Mouse (Mus musculus) forebrain, embryonic 10.5 days (tissue): ENCODE measurements around the gene Spp1. TPM values are rescaled to one million over a fixed set of nuclear protein-coding genes. Genes with fewer than 3 reads are reported as not detected.
A peak's percentile ranks its signal among the peaks of the same experiment; 100 is the strongest.

Source experiments
- DNase-seq: peaks from one replicate; pipeline ENCODE4 v3.0.0-alpha.2; 2017; ENCODE audit warnings: low spot score; ENCODE audit errors: extremely low spot score
- H3K27ac ChIP-seq: fragments of 300-500 bp; sonication (generic); 2 replicates; pipeline ENCODE4 v1.5.1; 2016; ENCODE audit warnings: mild to moderate bottlenecking
- H3K27me3 ChIP-seq: fragments of 300-500 bp; sonication (generic); 2 replicates; pipeline ENCODE4 v1.6.1; 2016; ENCODE audit warnings: mild to moderate bottlenecking; ENCODE audit not compliant: poor library complexity, severe bottlenecking
- H3K36me3 ChIP-seq: fragments of 300-500 bp; sonication (generic); replicated peaks from 2 replicates; pipeline ENCODE4 v1.6.1; 2016; ENCODE audit warnings: mild to moderate bottlenecking, moderate library complexity
- H3K4me1 ChIP-seq: fragments of 300-500 bp; sonication (generic); 2 replicates; pipeline ENCODE4 v1.6.1; 2016
- H3K4me3 ChIP-seq: fragments of 300-500 bp; sonication (generic); 2 replicates; pipeline ENCODE4 v1.5.1; 2016; ENCODE audit warnings: mild to moderate bottlenecking, moderate library complexity
- H3K9me3 ChIP-seq: fragments of 300-500 bp; sonication (generic); 2 replicates; pipeline ENCODE4 v1.6.1; 2016; ENCODE audit warnings: mild to moderate bottlenecking, moderate library complexity
- WGBS: fragments of 180-500 bp; shearing (Covaris S2); methylation state at CpG from one replicate; pipeline ENCODE4 v1.1.7; 2016; 5-methylcytosine and 5-hydroxymethylcytosine counted together
- polyA plus RNA-seq: library from polyadenylated mRNA; unstranded; fragments of >200 nt; fragmentation: Nextera tagmentation; extraction: Ambion mirVana; gene quantifications from 2 replicates; pipeline ENCODE4 v1.2.1, GENCODE M21; 2016

Gene Spp1
- polyA plus RNA-seq, 1 experiment from 2014 or later: 1.6 TPM

DNA sequence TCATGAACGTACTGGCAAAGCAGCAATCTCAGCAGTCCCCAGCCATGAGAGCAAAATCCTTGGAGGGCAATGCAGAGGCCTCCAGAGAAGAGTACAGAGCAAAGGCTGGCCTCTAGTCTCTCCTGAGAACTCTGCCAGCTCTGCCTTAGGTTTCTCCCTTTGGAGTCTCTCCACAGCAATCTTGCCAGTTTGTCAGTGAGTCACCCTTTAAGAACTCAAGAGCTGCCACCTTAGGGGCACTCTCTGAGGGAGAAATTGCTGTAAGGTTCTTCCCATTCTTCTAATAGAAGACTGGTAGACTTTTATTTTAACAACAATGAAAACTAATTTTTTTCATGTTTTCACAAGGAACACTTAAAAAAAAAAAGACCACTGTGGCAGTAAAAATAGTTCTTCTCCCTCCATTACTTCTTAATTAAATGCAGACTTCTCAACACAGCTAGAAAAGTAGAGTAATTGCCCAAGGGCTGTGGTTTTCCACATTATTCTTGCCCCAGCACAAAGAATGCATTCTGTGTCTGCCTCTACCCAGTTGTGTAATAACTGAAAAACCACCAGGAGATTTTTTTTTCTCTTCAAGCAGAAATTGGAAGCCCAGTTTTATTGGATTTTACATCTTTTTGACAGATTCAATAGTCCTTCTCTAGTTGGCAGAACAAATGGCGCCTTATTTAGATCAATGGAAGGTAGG, 27.2 kb upstream of the Spp1 start:
- H3K27ac ChIP-seq: peak overlapping the region; percentile 68

GRCm38 (mm10) chr5:104408549-104408948, 26.4 kb upstream of the Spp1 start:
- Histone ChIP-seq H3K36me3 (no peaks in the 10 kb centered on the region), H3K27me3 (no peaks in the 10 kb centered on the region), H3K27ac (no peak overlapping the region), H3K9me3 (no peaks in the 10 kb centered on the region), H3K4me1 (peaks cover 29% of the 10 kb centered on the region), H3K4me3 (no peak overlapping the region)
- WGBS: 97% methylated on average over 7 of the region's 7 CpGs
- DNase-seq: no peak

More for the DNA sequence above, 27.2 kb upstream of the Spp1 start:
- H3K36me3 ChIP-seq: no peaks in the 10 kb centered on the region
- no peak overlapping the region for H3K4me3 ChIP-seq
- H3K4me1 ChIP-seq: peaks cover 29% of the 10 kb centered on the region
- no peak for DNase-seq
- no peaks in the 10 kb centered on the region for H3K9me3 ChIP-seq
- 72% methylated on average over 2 of the region's 2 CpGs for WGBS
- H3K27me3 ChIP-seq: no peaks in the 10 kb centered on the region

DNA sequence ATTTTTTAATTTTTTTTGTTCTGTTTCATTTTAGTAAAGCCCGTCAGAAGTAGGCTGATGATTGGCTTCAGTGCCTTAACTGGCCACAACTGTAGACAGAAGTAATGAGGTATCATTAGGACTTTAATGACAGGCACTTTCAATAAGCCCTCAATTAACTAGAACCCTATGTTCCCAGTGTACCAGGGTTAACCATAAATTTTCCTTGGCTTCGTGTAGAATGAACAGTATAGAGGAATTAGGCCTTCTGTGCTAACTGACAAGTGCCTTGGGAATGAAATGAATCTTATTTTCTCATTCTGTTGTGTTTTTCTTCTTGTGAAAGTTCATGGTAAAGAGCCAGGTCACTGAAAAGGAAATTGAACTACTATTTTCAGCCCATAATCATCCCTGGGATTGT, 18.9 kb upstream of the Spp1 start:
- H3K9me3 ChIP-seq: no peaks in the 10 kb centered on the region
- 79% methylated on average over 2 of the region's 2 CpGs for WGBS
- DNase-seq: no peak
- no peaks in the 10 kb centered on the region for H3K27me3 ChIP-seq
- no peak overlapping the region for H3K27ac ChIP-seq
- no peaks in the 10 kb centered on the region for H3K4me1 ChIP-seq
- no peaks in the 10 kb centered on the region for H3K36me3 ChIP-seq
- H3K4me3 ChIP-seq: no peak overlapping the region

DNA sequence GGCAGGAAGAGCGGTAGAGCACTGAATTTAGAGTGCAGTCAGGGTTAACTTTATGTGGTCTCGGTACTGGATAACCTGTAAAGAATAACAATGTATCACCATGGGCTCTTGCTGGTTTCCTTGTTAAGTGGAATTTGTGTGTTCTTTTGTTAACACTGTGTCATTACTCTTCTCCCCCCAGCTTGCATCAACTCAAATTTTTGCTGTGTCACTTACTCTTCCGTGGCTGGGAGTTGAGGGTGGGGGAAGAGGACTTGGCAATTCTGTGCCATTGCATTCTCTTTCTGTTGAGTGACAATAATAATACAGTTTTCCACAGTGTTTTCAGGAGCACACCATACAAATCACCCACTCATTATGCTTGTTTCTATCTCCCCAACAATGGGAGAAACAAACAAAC, 17.9 kb upstream of the Spp1 start:
- WGBS: 83% methylated on average over 3 of the region's 3 CpGs
- Histone ChIP-seq H3K27ac (no peak overlapping the region), H3K36me3 (no peaks in the 10 kb centered on the region), H3K4me1 (no peaks in the 10 kb centered on the region), H3K9me3 (no peaks in the 10 kb centered on the region), H3K4me3 (no peak overlapping the region), H3K27me3 (no peaks in the 10 kb centered on the region)
- no peak for DNase-seq

DNA sequence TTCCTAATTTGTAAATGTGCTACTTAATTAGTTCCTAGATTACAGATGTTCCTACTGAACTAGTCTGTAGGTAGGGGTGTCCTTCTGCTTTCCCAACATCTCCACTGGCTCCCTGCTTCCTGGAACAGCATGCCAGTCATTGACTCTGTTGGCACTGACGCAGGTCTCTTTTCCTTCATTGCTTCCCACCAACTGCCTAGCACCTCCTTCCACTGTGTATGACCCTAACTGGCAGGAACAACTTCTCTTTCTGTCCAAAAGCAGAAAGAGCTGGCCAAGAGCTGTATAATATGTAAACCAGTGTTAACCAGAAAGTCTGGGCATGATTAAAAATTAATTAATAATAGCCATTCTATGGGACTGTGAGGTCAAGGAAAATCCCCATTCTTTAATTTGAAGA, 17.2 kb upstream of the Spp1 start:
- DNase-seq: no peak
- 97% methylated on average over 1 of the region's 1 CpGs for WGBS
- no peak overlapping the region for H3K4me3 ChIP-seq
- no peaks in the 10 kb centered on the region for H3K9me3 ChIP-seq
- H3K36me3 ChIP-seq: no peaks in the 10 kb centered on the region
- H3K27me3 ChIP-seq: no peaks in the 10 kb centered on the region
- H3K27ac ChIP-seq: no peak overlapping the region
- no peaks in the 10 kb centered on the region for H3K4me1 ChIP-seq

DNA sequence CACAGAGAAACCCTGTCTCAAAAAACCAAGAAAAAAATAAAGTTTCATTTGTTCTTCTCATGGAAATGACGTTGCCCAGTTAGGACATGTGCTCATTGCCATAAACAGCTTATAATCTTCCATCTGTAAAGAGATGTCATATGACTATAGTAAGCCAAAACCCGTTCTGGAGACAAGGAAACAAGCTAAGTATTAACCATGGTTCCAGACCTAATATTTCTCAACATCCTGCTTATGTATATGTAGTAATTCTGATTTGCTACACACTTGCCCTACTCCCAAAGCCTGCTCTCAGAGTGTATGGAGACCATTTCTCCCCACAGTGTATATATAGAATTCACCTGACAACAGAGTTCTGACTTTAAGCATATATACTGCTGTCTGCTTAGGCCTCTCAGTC, 12.9 kb upstream of the Spp1 start:
- H3K4me1 ChIP-seq: no peaks in the 10 kb centered on the region
- H3K27me3 ChIP-seq: no peaks in the 10 kb centered on the region
- DNase-seq: no peak
- no peaks in the 10 kb centered on the region for H3K36me3 ChIP-seq
- H3K4me3 ChIP-seq: no peak overlapping the region
- H3K9me3 ChIP-seq: no peaks in the 10 kb centered on the region
- WGBS: 85% methylated on average over 2 of the region's 2 CpGs
- no peak overlapping the region for H3K27ac ChIP-seq

DNA sequence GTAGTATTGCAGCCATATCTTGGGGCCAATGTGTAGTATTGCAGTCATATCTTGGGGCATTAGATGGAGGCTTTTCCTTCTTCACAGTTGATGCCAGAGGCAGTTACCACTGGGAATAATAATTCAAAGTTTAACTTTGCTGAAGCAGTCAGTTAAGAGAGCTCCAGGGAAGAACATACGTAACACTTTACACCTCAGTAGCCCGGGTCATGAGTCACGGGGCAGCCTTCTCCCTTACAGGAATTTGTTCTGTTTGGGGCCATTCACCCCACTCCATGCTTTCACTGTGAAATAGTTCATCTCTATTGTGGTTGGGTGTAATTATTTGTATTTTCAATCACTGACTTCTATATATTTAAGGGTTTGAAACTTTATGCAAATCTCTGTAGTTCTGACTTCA, 11.1 kb upstream of the Spp1 start:
- no peaks in the 10 kb centered on the region for H3K27me3 ChIP-seq
- H3K4me3 ChIP-seq: no peak overlapping the region
- 94% methylated on average over 3 of the region's 3 CpGs for WGBS
- no peaks in the 10 kb centered on the region for H3K36me3 ChIP-seq
- DNase-seq: no peak
- no peaks in the 10 kb centered on the region for H3K4me1 ChIP-seq
- no peak overlapping the region for H3K27ac ChIP-seq
- H3K9me3 ChIP-seq: no peaks in the 10 kb centered on the region

DNA sequence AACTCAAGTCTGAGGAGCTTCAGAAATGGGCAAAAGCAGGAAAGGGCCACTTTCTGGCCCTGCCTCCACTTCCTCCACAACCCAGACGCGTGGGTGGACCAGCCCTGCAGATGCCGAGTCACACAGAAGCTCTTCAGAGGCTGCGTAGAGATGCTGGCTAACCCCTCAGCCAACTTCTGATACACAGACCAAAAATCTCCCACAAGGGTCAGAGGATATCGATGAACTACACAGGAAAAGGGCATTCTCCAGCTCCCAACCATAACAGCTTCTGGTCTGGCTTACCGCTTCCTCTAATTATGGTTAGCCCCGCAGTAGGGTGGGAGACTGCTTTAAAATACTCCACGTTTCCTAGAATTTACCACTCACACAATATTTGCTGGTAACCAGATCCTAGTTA, 9.0 kb upstream of the Spp1 start:
- 95% methylated on average over 8 of the region's 8 CpGs for WGBS
- H3K4me1 ChIP-seq: no peaks in the 10 kb centered on the region

DNA sequence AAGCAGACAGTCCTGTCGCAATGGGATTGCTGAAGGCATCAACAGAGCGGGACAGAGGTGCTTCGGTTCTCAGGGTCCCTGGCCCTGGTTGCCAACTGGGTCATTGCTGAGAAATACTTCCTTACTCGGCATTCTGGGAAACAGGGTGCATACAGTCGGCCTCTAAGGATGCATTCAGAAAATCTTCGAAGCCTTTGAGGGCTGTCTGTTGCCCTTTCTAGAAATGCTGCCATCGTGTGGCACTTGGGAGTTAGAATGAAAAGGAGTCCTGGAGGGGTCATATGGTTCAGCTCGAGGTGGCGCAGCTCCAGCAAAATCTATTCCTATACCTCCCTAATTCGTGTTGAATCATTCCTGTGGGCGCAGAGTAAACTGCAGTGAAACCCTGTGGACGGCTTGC, 2.0 kb upstream of the Spp1 start:
- Histone ChIP-seq H3K9me3 (no peaks in the 10 kb centered on the region), H3K27ac (no peak overlapping the region), H3K27me3 (no peaks in the 10 kb centered on the region), H3K4me1 (peaks cover 6% of the 10 kb centered on the region), H3K4me3 (no peak overlapping the region), H3K36me3 (no peaks in the 10 kb centered on the region)
- DNase-seq: no peak
- 46% methylated on average over 12 of the region's 12 CpGs for whole genome bisulfite sequencing

More for the DNA sequence above, 9.0 kb upstream of the Spp1 start:
- Histone ChIP-seq H3K27me3 (no peaks in the 10 kb centered on the region), H3K9me3 (no peaks in the 10 kb centered on the region), H3K27ac (no peak overlapping the region), H3K36me3 (no peaks in the 10 kb centered on the region), H3K4me3 (no peak overlapping the region)
- no peak for DNase-seq

- H3K9me3 ChIP-seq: no peaks in the 10 kb centered on the region
- H3K27me3 ChIP-seq: no peaks in the 10 kb centered on the region
- H3K4me1 ChIP-seq: peaks cover 10% of the 10 kb centered on the region
- DNase-seq: no peak
- 60% methylated on average over 6 of the region's 6 CpGs for WGBS
- no peaks in the 10 kb centered on the region for H3K36me3 ChIP-seq
- no peak overlapping the region for H3K27ac ChIP-seq
- H3K4me3 ChIP-seq: no peak overlapping the region
Measured at GRCm38 (mm10) chr5:104433968-104434565, 851 bp upstream of the Spp1 start.

- Histone ChIP-seq H3K27me3 (no peaks in the 10 kb centered on the region), H3K4me1 (peaks cover 10% of the 10 kb centered on the region), H3K4me3 (no peak overlapping the region), H3K36me3 (no peaks in the 10 kb centered on the region), H3K27ac (no peak overlapping the region), H3K9me3 (no peaks in the 10 kb centered on the region)
- 91% methylated on average over 7 of the region's 7 CpGs for WGBS
- no peak for DNase-seq
Measured at GRCm38 (mm10) chr5:104436406-104437076, 1.6 kb downstream of the Spp1 start.

DNA sequence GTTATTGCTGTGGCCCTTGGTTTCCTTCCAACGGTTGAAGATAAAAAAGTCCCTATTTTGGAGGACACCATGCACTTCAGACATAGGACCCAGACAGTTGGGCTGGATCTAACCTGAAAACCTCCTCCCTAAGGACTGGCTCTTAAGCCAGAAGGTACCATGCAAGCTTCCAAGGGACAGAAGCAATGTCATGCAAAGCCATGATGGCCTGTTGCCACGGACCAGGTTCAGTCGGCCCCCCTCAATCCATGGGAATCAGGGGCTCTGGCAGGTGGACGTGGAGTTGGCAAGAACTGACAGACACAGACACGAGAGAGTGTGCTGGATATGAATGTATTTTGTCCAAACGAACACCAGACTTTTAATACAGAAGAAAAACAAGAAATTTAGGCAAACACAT, 7.5 kb downstream of the Spp1 start:
- no peak overlapping the region for H3K27ac ChIP-seq
- DNase-seq: no peak
- peaks cover 10% of the 10 kb centered on the region for H3K4me1 ChIP-seq
- no peaks in the 10 kb centered on the region for H3K36me3 ChIP-seq
- 0 out of 2 replicates have a peak, but pooled peaks cover 2% of the 10 kb centered on the region for H3K27me3 ChIP-seq
- no peak overlapping the region for H3K4me3 ChIP-seq
- WGBS: 63% methylated on average over 6 of the region's 6 CpGs
- H3K9me3 ChIP-seq: no peaks in the 10 kb centered on the region

- WGBS: 53% methylated on average over 1 of the region's 1 CpGs
- H3K27me3 ChIP-seq: peaks cover 7% of the 10 kb centered on the region
- H3K36me3 ChIP-seq: no peaks in the 10 kb centered on the region
- no peaks in the 10 kb centered on the region for H3K9me3 ChIP-seq
- H3K4me1 ChIP-seq: peaks cover 7% of the 10 kb centered on the region
- H3K4me3 ChIP-seq: no peak overlapping the region
- no peak for DNase-seq
- no peak overlapping the region for H3K27ac ChIP-seq
Measured at GRCm38 (mm10) chr5:104442850-104443249, 7.9 kb downstream of the Spp1 start.
